Mouse (Mus musculus) G1E (cell line): ENCODE measurements around the gene Pet100.

Experiments used
- CTCF ChIP-seq: IDR thresholded peaks from 2 replicates; pipeline ENCODE4 v1.5.1; 2012; ENCODE audit warnings: low read depth, low read length, inconsistent platforms, mixed read lengths
- GATA1 ChIP-seq: IDR thresholded peaks from 2 replicates; pipeline ENCODE4 v1.6.1; 2012; ENCODE audit warnings: borderline replicate concordance, low read length, inconsistent platforms, mixed read lengths
- TAL1 ChIP-seq: conservative IDR thresholded peaks from 2 replicates; pipeline ENCODE4 v1.6.1; 2012; ENCODE audit warnings: low read depth, low read length, inconsistent platforms, mixed read lengths

DNA sequence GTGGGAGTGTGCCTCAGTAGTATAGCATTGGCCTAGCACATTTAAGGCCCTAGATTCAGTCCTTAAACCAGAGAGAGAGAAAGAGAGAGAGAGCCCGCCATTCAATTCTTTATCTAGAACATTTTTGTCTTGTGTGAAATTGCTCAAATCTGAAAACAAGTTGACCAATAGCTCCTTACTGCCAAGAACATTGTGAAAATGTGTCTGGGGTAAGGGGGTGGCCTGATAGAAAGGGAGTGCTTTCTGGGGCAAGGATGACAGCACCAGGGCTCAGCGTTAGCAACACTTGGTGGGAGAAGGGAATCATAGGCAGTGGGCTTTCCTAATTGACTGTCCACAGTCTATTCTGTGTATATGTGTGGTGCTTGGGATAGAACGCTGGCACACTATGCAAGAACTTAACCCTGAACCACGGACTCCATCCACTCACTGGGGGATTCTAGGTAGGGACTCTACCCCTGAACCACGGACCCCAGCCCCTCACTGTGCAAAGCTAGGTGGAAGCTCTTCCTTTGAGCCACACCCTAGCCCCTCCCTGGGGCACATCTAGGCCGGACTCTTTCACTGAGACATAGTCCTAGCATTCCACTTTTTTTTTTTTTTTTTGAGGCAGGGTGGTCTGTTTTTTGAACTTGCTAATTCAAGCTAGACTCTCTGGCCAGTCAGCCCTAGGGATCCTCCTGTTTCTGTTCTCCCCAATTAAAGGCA is 25.6 kb downstream of the Pet100 start:
- no peak for TF ChIP-seq CTCF
- no peak for TF ChIP-seq TAL1
- no peak for TF ChIP-seq GATA1
